Mouse (Mus musculus) myocyte (in vitro differentiated cells): ENCODE results near the gene Draxin.

Source experiments
- CEBPB ChIP-seq: IDR thresholded peaks from 2 replicates; pipeline ENCODE4 v1.6.1; 2011; ENCODE audit warnings: mild to moderate bottlenecking, moderate library complexity; ENCODE audit not compliant: poor library complexity, insufficient read depth, severe bottlenecking
- MYOD1 ChIP-seq, 3 experiments: IDR thresholded peaks; one replicate each; pipeline ENCODE4 v1.6.1; 2011; ENCODE audit warnings: control low read depth in 2 of 3, low read depth in 2 of 3, mild to moderate bottlenecking in 2 of 3, moderate library complexity in 1 of 3; ENCODE audit not compliant: insufficient read length in 2 of 3, control insufficient read depth in 1 of 3
- POLR2A ChIP-seq: IDR thresholded peaks from one replicate; pipeline ENCODE4 v1.6.1; 2011; ENCODE audit warnings: low read depth, mild to moderate bottlenecking, control low read depth, moderate library complexity; ENCODE audit not compliant: insufficient read length
- POLR2AphosphoS2 ChIP-seq: IDR thresholded peaks from one replicate; pipeline ENCODE4 v1.6.1; 2011; ENCODE audit warnings: low read depth, control low read depth; ENCODE audit not compliant: insufficient read length

DNA sequence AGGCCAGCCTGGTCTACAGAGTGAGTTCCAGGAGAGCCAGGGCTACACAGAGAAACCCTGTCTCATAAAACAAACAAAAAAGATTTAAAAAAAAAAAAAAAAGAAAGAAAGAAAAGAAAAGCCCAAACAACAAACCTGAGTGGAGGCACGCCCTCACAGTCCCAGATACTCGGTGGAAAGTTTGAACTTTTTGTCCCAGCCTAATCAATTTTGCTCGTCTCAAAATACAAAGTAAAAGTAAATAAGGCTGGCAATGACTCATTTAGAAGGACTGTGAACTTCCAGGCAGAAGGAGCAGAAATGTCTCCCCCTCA lies 20.4 kb upstream of the Draxin start:
- TF ChIP-seq POLR2A, result no peak
- no peak for TF ChIP-seq MYOD1 (IDR thresholded peaks at IDR 0.05; ENCODE audit: control insufficient read depth in 1 of 3, insufficient read length in 2 of 3, low read depth in 2 of 3)
- no peak for TF ChIP-seq CEBPB
- no peak for TF ChIP-seq POLR2AphosphoS2
